Mouse (Mus musculus): ENCODE measurements around the gene Yipf7. TPM values are rescaled to one million over a fixed set of nuclear protein-coding genes. Genes with fewer than 3 reads are reported as not detected.

Yipf7 gene
- not detected in 2 replicates for polyA plus RNA-seq (2015; fragmentation: Nextera tagmentation; extraction: Ambion mirVana)

DNA sequence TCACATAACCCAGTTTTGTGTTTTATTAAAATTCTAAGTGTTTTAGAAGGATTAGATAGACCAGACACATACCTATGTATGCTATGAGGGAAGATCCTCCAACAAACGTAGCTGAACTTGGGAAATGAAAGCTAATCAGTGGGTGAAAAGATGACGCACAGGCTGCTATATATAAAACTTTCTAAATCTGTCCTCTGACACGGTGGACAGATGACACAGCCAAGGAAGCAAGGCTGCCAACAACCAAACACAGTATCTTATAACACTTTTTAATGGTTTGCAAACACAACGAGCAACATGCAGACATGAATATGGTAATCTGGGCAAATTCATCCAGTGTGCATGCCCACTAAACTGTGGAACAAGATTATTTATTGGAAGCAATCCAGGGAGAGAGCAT, at the start of gene Yipf7:
Gene Yipf7 (minus strand): TSS at position 160 of the 400 bp plus-strand sequence.
- no peak within 1 kb of the TSS for H3K4me3 ChIP-seq (replicated peaks; ENCODE audit: low read length)
- 55% methylated on average over 4 of the region's 4 CpGs for WGBS

GRCm38 (mm10) chr5:69591640-69592461, 49.4 kb upstream of the Yipf7 start, which contains the start of gene Gnpda2:
Gene Gnpda2, minus strand, starts transcription at chr5:69592340.
- H3K27ac ChIP-seq (ENCODE audit: low read length): peak within 1 kb of the TSS; percentile 78
- peak within 1 kb of the TSS; percentile 65 for H3K4me3 ChIP-seq (replicated peaks; ENCODE audit: low read length)
- peak; percentile 97 for ATAC-seq
- no peaks in the 10 kb centered on the region for H3K27me3 ChIP-seq (replicated peaks; ENCODE audit: control insufficient read depth, insufficient read depth, low read length)
- H3K9ac ChIP-seq (replicated peaks; ENCODE audit: low read depth, low read length): peak within 1 kb of the TSS; percentile 86
- 3% methylated on average over 42 of the region's 42 CpGs for WGBS
- H3K9me3 ChIP-seq (ENCODE audit: control insufficient read depth, low read length): no peaks in the 10 kb centered on the region
- no peaks in the 10 kb centered on the region; the same call in 1 of the 2 replicates for H3K36me3 ChIP-seq (ENCODE audit: control insufficient read depth, insufficient read depth)
- H3K4me2 ChIP-seq (ENCODE audit: low read length): peak within 1 kb of the TSS; percentile 75
- peaks cover 7% of the 10 kb centered on the region for H3K4me1 ChIP-seq (replicated peaks; ENCODE audit: control insufficient read depth, insufficient read depth, low read length)

More for the DNA sequence above, at the start of gene Yipf7:
- no peak within 1 kb of the TSS for H3K27ac ChIP-seq (ENCODE audit: low read length)
- H3K4me1 ChIP-seq (replicated peaks; ENCODE audit: control insufficient read depth, insufficient read depth, low read length): no peaks in the 10 kb centered on the region
- H3K9me3 ChIP-seq (ENCODE audit: control insufficient read depth, low read length): no peaks in the 10 kb centered on the region
- H3K9ac ChIP-seq (replicated peaks; ENCODE audit: low read depth, low read length): no peak within 1 kb of the TSS
- no peak within 1 kb of the TSS for H3K4me2 ChIP-seq (ENCODE audit: low read length)
- H3K36me3 ChIP-seq (ENCODE audit: control insufficient read depth, insufficient read depth): no peaks in the 10 kb centered on the region
- ATAC-seq: peak; percentile 40; the same call in 1 of the 2 replicates
- no peaks in the 10 kb centered on the region for H3K27me3 ChIP-seq (replicated peaks; ENCODE audit: control insufficient read depth, insufficient read depth, low read length)

DNA sequence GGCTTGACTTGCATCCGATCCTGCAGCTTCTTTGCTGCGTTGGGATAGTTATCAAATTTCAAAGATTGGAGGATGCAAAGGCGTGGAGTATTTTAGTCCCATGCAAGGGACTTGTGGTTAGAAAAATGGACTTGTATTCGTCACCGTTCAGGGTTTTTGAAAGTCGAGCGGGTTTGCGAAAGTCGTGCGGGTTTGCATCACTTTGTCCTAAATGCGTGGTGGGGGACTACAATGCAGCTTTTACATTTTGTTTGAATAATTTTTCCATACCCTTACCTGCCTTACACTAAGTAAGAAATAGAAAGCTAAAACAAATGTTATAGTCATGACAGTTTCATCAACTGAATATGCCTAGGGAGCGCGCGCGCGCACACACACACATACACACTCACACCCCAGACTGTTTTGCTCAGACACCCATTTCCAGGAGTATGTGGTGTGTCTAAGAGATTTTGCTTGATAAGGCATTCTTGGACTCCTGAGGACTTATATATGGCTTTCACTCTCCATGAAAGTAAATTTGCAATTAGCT, 15.0 kb upstream of the Yipf7 start:
- H3K4me2 ChIP-seq (ENCODE audit: low read length): peak overlapping the region; percentile 64
- 6% methylated on average over 16 of the region's 16 CpGs for WGBS
- H3K4me3 ChIP-seq (replicated peaks; ENCODE audit: low read length): peak overlapping the region; percentile 92

DNA sequence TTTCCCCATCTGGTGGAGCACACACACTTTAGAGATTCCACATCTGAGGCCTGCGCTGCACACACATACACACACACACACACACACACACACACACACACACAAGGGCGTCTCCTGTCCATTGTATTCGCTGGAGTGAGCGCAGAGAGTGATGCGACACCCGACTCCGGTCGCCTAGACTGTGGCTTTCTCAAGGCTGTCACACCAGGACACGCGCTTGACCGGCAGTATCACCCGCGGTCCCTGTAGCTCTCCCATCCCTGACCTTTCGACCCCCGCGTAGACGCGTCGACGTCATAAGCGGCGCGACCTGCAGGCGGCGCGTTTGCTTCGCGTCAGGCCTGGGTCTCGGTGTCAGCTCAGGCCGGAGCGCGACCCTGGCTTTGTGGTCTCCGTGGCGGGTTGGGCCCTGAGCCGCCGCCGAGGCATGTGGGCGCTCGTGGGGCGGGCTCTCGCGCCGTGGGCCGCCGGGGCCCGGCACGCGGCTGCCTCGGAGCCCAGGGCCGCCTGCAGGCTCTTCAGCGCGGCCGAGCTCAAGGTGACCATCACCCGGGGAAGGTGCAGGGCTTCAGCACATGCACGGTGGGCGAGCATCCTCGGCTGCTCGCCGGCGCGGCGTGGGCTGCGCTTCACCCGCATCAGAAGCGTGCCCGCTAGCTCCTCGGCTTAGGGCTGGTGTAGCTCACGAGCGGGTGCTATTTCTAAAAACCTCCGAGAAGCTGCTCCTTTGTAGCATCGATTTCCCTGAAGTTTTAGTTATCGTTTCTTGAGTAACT, 14.4 kb upstream of the Yipf7 start, which contains the start of gene Guf1:
Gene Guf1 (plus strand): TSS at position 296 of the 776 bp plus-strand sequence.
- H3K9me3 ChIP-seq (ENCODE audit: control insufficient read depth, low read length): no peaks in the 10 kb centered on the region
- H3K4me3 ChIP-seq (replicated peaks; ENCODE audit: low read length): peak within 1 kb of the TSS; percentile 92
- no peaks in the 10 kb centered on the region for H3K27me3 ChIP-seq (replicated peaks; ENCODE audit: control insufficient read depth, insufficient read depth, low read length)
- WGBS: under 1% methylated on average over 72 of the region's 72 CpGs
- H3K9ac ChIP-seq (replicated peaks; ENCODE audit: low read depth, low read length): peak within 1 kb of the TSS; percentile 100
- H3K27ac ChIP-seq (ENCODE audit: low read length): peak within 1 kb of the TSS; percentile 91
- peaks cover 7% of the 10 kb centered on the region for H3K4me1 ChIP-seq (replicated peaks; ENCODE audit: control insufficient read depth, insufficient read depth, low read length)
- H3K4me2 ChIP-seq (ENCODE audit: low read length): peak within 1 kb of the TSS; percentile 64
- peak; percentile 89 for ATAC-seq
- peaks cover 9% of the 10 kb centered on the region for H3K36me3 ChIP-seq (ENCODE audit: control insufficient read depth, insufficient read depth)

More for the DNA sequence above, 15.0 kb upstream of the Yipf7 start:
- Histone ChIP-seq H3K36me3 (ENCODE audit: control insufficient read depth, insufficient read depth) (peaks cover 9% of the 10 kb centered on the region), H3K9ac (replicated peaks; ENCODE audit: low read depth, low read length) (peak overlapping the region; percentile 100), H3K27ac (ENCODE audit: low read length) (peak overlapping the region; percentile 91), H3K27me3 (replicated peaks; ENCODE audit: control insufficient read depth, insufficient read depth, low read length) (no peaks in the 10 kb centered on the region), H3K4me1 (replicated peaks; ENCODE audit: control insufficient read depth, insufficient read depth, low read length) (peaks cover 7% of the 10 kb centered on the region), H3K9me3 (ENCODE audit: control insufficient read depth, low read length) (no peaks in the 10 kb centered on the region)
- ATAC-seq: 0 out of 2 replicates have a peak, but pooled peaks have one; percentile 20

DNA sequence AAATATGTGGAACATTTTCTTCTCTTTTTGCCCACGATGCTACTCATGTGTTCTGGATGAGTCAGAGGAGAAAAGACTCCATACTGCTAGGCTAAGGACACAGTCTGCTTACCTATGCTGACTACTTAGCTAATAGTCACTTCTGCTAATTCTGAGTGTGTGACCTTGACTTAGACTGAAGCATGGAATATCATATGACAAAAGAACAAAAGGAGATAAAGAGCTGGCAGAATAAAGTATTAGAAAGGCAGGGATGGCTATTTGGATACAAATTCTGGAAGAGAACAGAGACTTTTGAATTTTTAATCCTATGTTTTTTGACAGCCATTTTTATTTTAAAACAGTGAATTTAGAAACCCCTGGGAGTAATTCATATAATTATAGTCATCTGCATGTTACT, 768 bp downstream of the Yipf7 start:
- Histone ChIP-seq H3K4me3 (replicated peaks; ENCODE audit: low read length) (no peak overlapping the region), H3K9me3 (ENCODE audit: control insufficient read depth, low read length) (no peaks in the 10 kb centered on the region), H3K27ac (ENCODE audit: low read length) (no peak overlapping the region), H3K9ac (replicated peaks; ENCODE audit: low read depth, low read length) (no peak overlapping the region), H3K36me3 (ENCODE audit: control insufficient read depth, insufficient read depth) (no peaks in the 10 kb centered on the region), H3K4me1 (replicated peaks; ENCODE audit: control insufficient read depth, insufficient read depth, low read length) (no peaks in the 10 kb centered on the region), H3K4me2 (ENCODE audit: low read length) (no peak overlapping the region), H3K27me3 (replicated peaks; ENCODE audit: control insufficient read depth, insufficient read depth, low read length) (no peaks in the 10 kb centered on the region)
- ATAC-seq: no peak
- whole genome bisulfite sequencing: 80% methylated on average over 1 of the region's 1 CpGs

- no peaks in the 10 kb centered on the region for H3K36me3 ChIP-seq (ENCODE audit: control insufficient read depth, insufficient read depth)
- H3K4me2 ChIP-seq (ENCODE audit: low read length): no peak overlapping the region
- H3K27ac ChIP-seq (ENCODE audit: low read length): no peak overlapping the region
- ATAC-seq: no peak
- H3K9ac ChIP-seq (replicated peaks; ENCODE audit: low read depth, low read length): no peak overlapping the region
- H3K4me1 ChIP-seq (replicated peaks; ENCODE audit: control insufficient read depth, insufficient read depth, low read length): no peaks in the 10 kb centered on the region
- no peaks in the 10 kb centered on the region for H3K27me3 ChIP-seq (replicated peaks; ENCODE audit: control insufficient read depth, insufficient read depth, low read length)
- H3K4me3 ChIP-seq (replicated peaks; ENCODE audit: low read length): no peak overlapping the region
- H3K9me3 ChIP-seq (ENCODE audit: control insufficient read depth, low read length): no peaks in the 10 kb centered on the region
These were observed 18.5 kb downstream of the Yipf7 start for GRCm38 (mm10) chr5:69523944-69524343.

- no peaks in the 10 kb centered on the region for H3K36me3 ChIP-seq (ENCODE audit: control insufficient read depth, insufficient read depth)
- H3K27ac ChIP-seq (ENCODE audit: low read length): no peak overlapping the region
- no peak for ATAC-seq
- H3K27me3 ChIP-seq (replicated peaks; ENCODE audit: control insufficient read depth, insufficient read depth, low read length): no peaks in the 10 kb centered on the region
- H3K9me3 ChIP-seq (ENCODE audit: control insufficient read depth, low read length): no peaks in the 10 kb centered on the region
- WGBS: 75% methylated on average over 5 of the region's 5 CpGs
- H3K9ac ChIP-seq (replicated peaks; ENCODE audit: low read depth, low read length): no peak overlapping the region
- H3K4me1 ChIP-seq (replicated peaks; ENCODE audit: control insufficient read depth, insufficient read depth, low read length): no peaks in the 10 kb centered on the region
- no peak overlapping the region for H3K4me3 ChIP-seq (replicated peaks; ENCODE audit: low read length)
- H3K4me2 ChIP-seq (ENCODE audit: low read length): no peak overlapping the region
These were observed 20.4 kb downstream of the Yipf7 start for GRCm38 (mm10) chr5:69522064-69522463.

GRCm38 (mm10) chr5:69520661-69521278, 21.7 kb downstream of the Yipf7 start:
- ATAC-seq: peak; percentile 50; the same call in 1 of the 2 replicates
- 36% methylated on average over 7 of the region's 7 CpGs for WGBS

More at GRCm38 (mm10) chr5:69520661-69521278, 21.7 kb downstream of the Yipf7 start:
- Histone ChIP-seq H3K4me2 (ENCODE audit: low read length) (no peak overlapping the region), H3K4me3 (replicated peaks; ENCODE audit: low read length) (no peak overlapping the region), H3K36me3 (ENCODE audit: control insufficient read depth, insufficient read depth) (no peaks in the 10 kb centered on the region), H3K4me1 (replicated peaks; ENCODE audit: control insufficient read depth, insufficient read depth, low read length) (no peaks in the 10 kb centered on the region), H3K27me3 (replicated peaks; ENCODE audit: control insufficient read depth, insufficient read depth, low read length) (no peaks in the 10 kb centered on the region), H3K9me3 (ENCODE audit: control insufficient read depth, low read length) (no peaks in the 10 kb centered on the region), H3K9ac (replicated peaks; ENCODE audit: low read depth, low read length) (no peak overlapping the region), H3K27ac (ENCODE audit: low read length) (no peak overlapping the region)
